Mouse (Mus musculus): ENCODE results near the gene Cib3. TPM values are rescaled to one million over a fixed set of nuclear protein-coding genes. Genes with fewer than 3 reads are reported as not detected.

Gene Cib3
- total RNA-seq, 1 experiment from 2014 or later: not detected

Other genes with a start within 250 kb of the Cib3 start
- 0.64 and 1.6 TPM in 2 replicates for gene Cyp4f18, start 203.2 kb downstream of the Cib3 start, total RNA-seq (2017)
- not detected in 2 replicates for gene Olfr372, start 171.6 kb downstream of the Cib3 start, total RNA-seq (2017)
- not detected in 2 replicates for gene Olfr373, start 129.7 kb downstream of the Cib3 start, total RNA-seq (2017)
- not detected in 2 replicates for gene Olfr374, start 105.8 kb downstream of the Cib3 start, total RNA-seq (2017)
- 77.0 and 102 TPM in 2 replicates for gene Tpm4, start 77.9 kb downstream of the Cib3 start, total RNA-seq (2017)
- gene Rab8a, start 51.6 kb downstream of the Cib3 start, total RNA-seq (2017): 275 and 303 TPM in 2 replicates
- gene Hsh2d, start 23.2 kb downstream of the Cib3 start, total RNA-seq (2017): 7.9 and 9.8 TPM in 2 replicates
- gene Gm11034, start 799 bp upstream of the Cib3 start, total RNA-seq (2017): not detected in 2 replicates
- gene Fam32a, start 6.9 kb upstream of the Cib3 start, total RNA-seq (2017): 42.5 and 56.2 TPM in 2 replicates
- 86.6 and 88.2 TPM in 2 replicates for gene Ap1m1, start 27.2 kb upstream of the Cib3 start, total RNA-seq (2017)
- 51.2 and 57.6 TPM in 2 replicates for gene Gm10282, start 92.4 kb upstream of the Cib3 start, total RNA-seq (2017)
- gene Klf2, start 106.2 kb upstream of the Cib3 start, total RNA-seq (2017): 7.2 and 7.6 TPM in 2 replicates
- 36.2 and 39.1 TPM in 2 replicates for gene Eps15l1, start 208.6 kb upstream of the Cib3 start, total RNA-seq (2017)
- 1.9 and 3.5 TPM in 2 replicates for gene Calr3, start 231.0 kb upstream of the Cib3 start, total RNA-seq (2017)
- gene 1700030K09Rik, start 231.0 kb upstream of the Cib3 start, total RNA-seq (2017): 4.0 and 7.7 TPM in 2 replicates

Measured in common myeloid progenitor, adult 5-6 weeks (primary cell).